Mouse (Mus musculus) MEL (cell line): ENCODE results near the gene Fbxw7.
A peak's percentile ranks its signal among the peaks of the same experiment; 100 is the strongest.

Experiments
- CTCF ChIP-seq, 3 experiments: IDR thresholded peaks in 2 of 3; conservative IDR thresholded peaks in 1 of 3; 2 replicates each; pipeline ENCODE4 v1.5.1; 2011 to 2012; ENCODE audit warnings: low read length in 3 of 3, low read depth in 2 of 3, mild to moderate bottlenecking in 2 of 3, improper control_type of control experiment in 1 of 3, inconsistent platforms in 1 of 3, mixed read lengths in 1 of 3, moderate library complexity in 1 of 3; ENCODE audit not compliant: control insufficient read depth in 1 of 3, insufficient read depth in 1 of 3, poor library complexity in 1 of 3, severe bottlenecking in 1 of 3
- EP300 ChIP-seq, 2 experiments: IDR thresholded peaks; 2 replicates each; pipeline ENCODE4 v1.6.1; 2011; ENCODE audit warnings: improper control_type of control experiment in 2 of 2, low read length in 2 of 2, low read depth in 1 of 2, mild to moderate bottlenecking in 1 of 2
- GATA1 ChIP-seq: IDR thresholded peaks from 2 replicates; pipeline ENCODE4 v1.6.1; 2011; ENCODE audit warnings: low read depth, low read length, improper control_type of control experiment
- HCFC1 ChIP-seq: IDR thresholded peaks from 2 replicates; pipeline ENCODE4 v1.6.1; 2012; ENCODE audit warnings: low read depth, mild to moderate bottlenecking, inconsistent platforms, low read length, improper control_type of control experiment, moderate library complexity
- JUND ChIP-seq: IDR thresholded peaks from 2 replicates; pipeline ENCODE4 v1.6.1; 2011; ENCODE audit warnings: low read depth, mild to moderate bottlenecking, improper control_type of control experiment, low read length
- MAZ ChIP-seq: IDR thresholded peaks from 2 replicates; pipeline ENCODE4 v1.6.1; 2012; ENCODE audit warnings: low read depth, mild to moderate bottlenecking, inconsistent platforms, low read length, improper control_type of control experiment
- NRF1 ChIP-seq: IDR thresholded peaks from 2 replicates; pipeline ENCODE4 v1.6.1; 2014; ENCODE audit warnings: low read depth, mild to moderate bottlenecking, inconsistent platforms, low read length, improper control_type of control experiment, moderate library complexity; ENCODE audit not compliant: poor library complexity, insufficient read depth, severe bottlenecking
- POLR2A ChIP-seq, 2 experiments: IDR thresholded peaks; 2 replicates each; pipeline ENCODE4 v1.6.1; 2011 to 2012; ENCODE audit warnings: low read length in 2 of 2, mild to moderate bottlenecking in 2 of 2, control low read depth in 1 of 2, improper control_type of control experiment in 1 of 2, low read depth in 1 of 2, moderate library complexity in 1 of 2; ENCODE audit not compliant: control insufficient read depth in 1 of 2, insufficient read depth in 1 of 2, poor library complexity in 1 of 2
- SIN3A ChIP-seq: IDR thresholded peaks from 2 replicates; pipeline ENCODE4 v1.6.1; 2012; ENCODE audit warnings: low read length, improper control_type of control experiment, inconsistent platforms
- TBP ChIP-seq: IDR thresholded peaks from 2 replicates; pipeline ENCODE4 v1.8.0; 2011; ENCODE audit warnings: low read depth, low read length, improper control_type of control experiment
- TCF12 ChIP-seq: IDR thresholded peaks from 2 replicates; pipeline ENCODE4 v1.6.1; 2014; ENCODE audit warnings: low read depth, mild to moderate bottlenecking, inconsistent platforms, low read length, improper control_type of control experiment, moderate library complexity
- USF1 ChIP-seq: IDR thresholded peaks from 2 replicates; pipeline ENCODE4 v1.6.1; 2014; ENCODE audit warnings: low read depth, mild to moderate bottlenecking, inconsistent platforms, low read length, improper control_type of control experiment, moderate library complexity

DNA sequence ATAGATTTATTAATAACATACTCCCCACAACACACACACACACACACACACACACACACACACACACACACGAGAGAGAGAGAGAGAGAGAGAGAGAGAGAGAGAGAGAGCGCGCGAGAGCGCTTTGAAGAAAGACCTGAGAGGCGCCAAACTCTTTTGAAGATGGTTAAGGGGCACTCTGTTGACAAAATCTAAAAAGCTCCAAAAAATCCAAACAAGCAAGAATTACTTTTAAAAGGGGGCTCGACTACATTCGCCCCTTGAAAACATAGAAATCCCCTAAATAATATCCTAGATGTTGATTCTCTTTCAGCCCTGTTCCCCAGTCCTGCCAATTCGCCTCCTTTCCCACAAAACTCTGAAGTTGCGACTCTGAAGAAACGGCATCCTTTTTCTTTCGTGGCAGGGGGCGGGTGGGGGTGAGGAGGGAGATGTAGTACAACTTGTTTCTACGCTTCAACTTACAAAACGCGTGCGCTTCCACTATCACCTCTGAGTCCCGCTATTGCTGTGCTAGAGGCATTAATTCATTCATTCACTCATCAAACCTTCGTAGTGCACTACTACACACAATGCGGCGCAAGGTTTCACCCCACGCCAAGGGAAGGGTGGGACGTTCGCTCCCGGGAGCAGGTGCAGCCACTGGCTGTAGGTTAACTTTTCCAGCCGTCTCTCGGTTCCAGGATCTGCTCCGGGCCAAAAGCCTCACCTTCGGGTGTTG is 1.5 kb upstream of the Fbxw7 start:
- TF ChIP-seq POLR2A (IDR thresholded peaks at IDR 0.05; ENCODE audit: control insufficient read depth in 1 of 2, insufficient read depth in 1 of 2, low read depth in 1 of 2, low read length in 2 of 2, poor library complexity in 1 of 2) (0 out of 4 replicates have a peak, but pooled peaks of 1 of the 2 experiments have one; percentile 87), JUND (peak; percentile 90), TCF12 (no peak), CTCF (IDR thresholded peaks at IDR 0.05 in 2 of 3, conservative IDR thresholded peaks at IDR 0.05 in 1 of 3; ENCODE audit: control insufficient read depth in 1 of 3, insufficient read depth in 1 of 3, low read depth in 2 of 3, low read length in 3 of 3, poor library complexity in 1 of 3, severe bottlenecking in 1 of 3) (no peak), EP300 (IDR thresholded peaks at IDR 0.05; ENCODE audit: low read depth in 1 of 2, low read length in 2 of 2) (no peak), NRF1 (0 out of 2 replicates have a peak, but pooled peaks have one; percentile 6), MAZ (no peak), SIN3A (no peak), GATA1 (no peak), TBP (no peak), HCFC1 (no peak), USF1 (no peak)
